Mouse (Mus musculus) MEL (cell line): ENCODE measurements around the gene Ube2u. TPM values are rescaled to one million over a fixed set of nuclear protein-coding genes. Genes with fewer than 3 reads are reported as not detected.

Experiments used
- DNase-seq: peaks from one replicate; pipeline ENCODE4 v3.0.0; 2011; ENCODE audit warnings: low read depth, low spot score
- H3K27ac ChIP-seq: 2 replicates; pipeline ENCODE4 v1.5.1; 2012; ENCODE audit warnings: low read depth, mild to moderate bottlenecking, control low read depth, low read length, moderate library complexity; ENCODE audit not compliant: control insufficient read depth
- H3K27me3 ChIP-seq, 2 experiments: fragments of 150-350 bp in 1 of 2; sonication (generic) in 1 of 2; 2 replicates each; pipeline ENCODE4 v1.6.1; 2012; ENCODE audit warnings: low read length in 2 of 2, mild to moderate bottlenecking in 2 of 2, improper control_type of control experiment in 1 of 2, moderate library complexity in 1 of 2; ENCODE audit not compliant: insufficient read depth in 2 of 2, control insufficient read depth in 1 of 2
- H3K36me3 ChIP-seq, 2 experiments: 2 replicates each; pipeline ENCODE4 v1.6.1; 2012 to 2014; ENCODE audit warnings: low read length in 2 of 2, improper control_type of control experiment in 1 of 2, inconsistent platforms in 1 of 2, mild to moderate bottlenecking in 1 of 2; ENCODE audit not compliant: insufficient read depth in 2 of 2, control insufficient read depth in 1 of 2
- H3K4me1 ChIP-seq, 2 experiments: fragments of 150-350 bp in 1 of 2; sonication (generic) in 1 of 2; 2 replicates each; pipeline ENCODE4 v1.6.1; 2012; ENCODE audit warnings: low read length in 2 of 2, improper control_type of control experiment in 1 of 2, mild to moderate bottlenecking in 1 of 2; ENCODE audit not compliant: insufficient read depth in 2 of 2, control insufficient read depth in 1 of 2
- H3K4me3 ChIP-seq, 2 experiments: fragments of 150-350 bp in 1 of 2; sonication (generic) in 1 of 2; 2 replicates each; pipeline ENCODE4 v1.5.1; 2012; ENCODE audit warnings: low read depth in 2 of 2, low read length in 2 of 2, mild to moderate bottlenecking in 2 of 2, moderate library complexity in 2 of 2, control low read depth in 1 of 2, improper control_type of control experiment in 1 of 2; ENCODE audit not compliant: control insufficient read depth in 1 of 2, insufficient read depth in 1 of 2
- H3K79me2 ChIP-seq: 2 replicates; pipeline ENCODE4 v1.6.1; 2012; ENCODE audit warnings: mild to moderate bottlenecking, low read length, moderate library complexity; ENCODE audit not compliant: control insufficient read depth, poor library complexity, insufficient read depth
- H3K9ac ChIP-seq: 2 replicates; pipeline ENCODE4 v1.6.1; 2012; ENCODE audit warnings: low read depth, mild to moderate bottlenecking, control low read depth, low read length, moderate library complexity; ENCODE audit not compliant: control insufficient read depth, poor library complexity, severe bottlenecking
- H3K9me3 ChIP-seq: fragments of 150-350 bp; sonication (generic); replicated peaks from 2 replicates; pipeline ENCODE4 v1.6.1; 2012; ENCODE audit warnings: mild to moderate bottlenecking, low read length, improper control_type of control experiment, moderate library complexity; ENCODE audit not compliant: insufficient read depth
- CHD2 ChIP-seq: IDR thresholded peaks from 2 replicates; pipeline ENCODE4 v1.6.1; 2011; ENCODE audit warnings: low read length, improper control_type of control experiment
- ELF1 ChIP-seq: IDR thresholded peaks from 2 replicates; pipeline ENCODE4 v1.6.1; 2014; ENCODE audit warnings: low read depth, mild to moderate bottlenecking, inconsistent platforms, low read length, improper control_type of control experiment, moderate library complexity
- EP300 ChIP-seq, 2 experiments: IDR thresholded peaks; 2 replicates each; pipeline ENCODE4 v1.6.1; 2011; ENCODE audit warnings: improper control_type of control experiment in 2 of 2, low read length in 2 of 2, low read depth in 1 of 2, mild to moderate bottlenecking in 1 of 2
- ETS1 ChIP-seq: IDR thresholded peaks from 2 replicates; pipeline ENCODE4 v1.6.1; 2012; ENCODE audit warnings: low read depth, mild to moderate bottlenecking, inconsistent platforms, low read length, improper control_type of control experiment, moderate library complexity
- GATA1 ChIP-seq: IDR thresholded peaks from 2 replicates; pipeline ENCODE4 v1.6.1; 2011; ENCODE audit warnings: low read depth, low read length, improper control_type of control experiment
- JUND ChIP-seq: IDR thresholded peaks from 2 replicates; pipeline ENCODE4 v1.6.1; 2011; ENCODE audit warnings: low read depth, mild to moderate bottlenecking, improper control_type of control experiment, low read length
- KAT2A ChIP-seq: conservative IDR thresholded peaks from 2 replicates; pipeline ENCODE4 v1.6.1; 2012; ENCODE audit warnings: low read depth, low read length, improper control_type of control experiment, inconsistent platforms
- MAX ChIP-seq: IDR thresholded peaks from 2 replicates; pipeline ENCODE4 v1.6.1; 2011; ENCODE audit warnings: low read length, improper control_type of control experiment
- MAZ ChIP-seq: IDR thresholded peaks from 2 replicates; pipeline ENCODE4 v1.6.1; 2012; ENCODE audit warnings: low read depth, mild to moderate bottlenecking, inconsistent platforms, low read length, improper control_type of control experiment
- MEF2A ChIP-seq: IDR thresholded peaks from 2 replicates; pipeline ENCODE4 v1.6.1; 2014; ENCODE audit warnings: low read depth, mild to moderate bottlenecking, inconsistent platforms, low read length, improper control_type of control experiment; ENCODE audit not compliant: poor library complexity, insufficient replicate concordance, severe bottlenecking; ENCODE audit errors: extremely low read depth
- MXI1 ChIP-seq: IDR thresholded peaks from 2 replicates; pipeline ENCODE4 v1.6.1; 2011; ENCODE audit warnings: mild to moderate bottlenecking, low read depth, low read length, improper control_type of control experiment
- NELFE ChIP-seq: IDR thresholded peaks from 2 replicates; pipeline ENCODE4 v1.6.1; 2011; ENCODE audit warnings: low read depth, low read length, improper control_type of control experiment
- POLR2AphosphoS2 ChIP-seq: IDR thresholded peaks from 2 replicates; pipeline ENCODE4 v1.6.1; 2011; ENCODE audit warnings: low read length, improper control_type of control experiment
- RCOR1 ChIP-seq: IDR thresholded peaks from 2 replicates; pipeline ENCODE4 v1.6.1; 2012; ENCODE audit warnings: low read depth, mild to moderate bottlenecking, inconsistent platforms, low read length, improper control_type of control experiment
- SIN3A ChIP-seq: IDR thresholded peaks from 2 replicates; pipeline ENCODE4 v1.6.1; 2012; ENCODE audit warnings: low read length, improper control_type of control experiment, inconsistent platforms
- SMC3 ChIP-seq: IDR thresholded peaks from 2 replicates; pipeline ENCODE4 v1.6.1; 2011; ENCODE audit warnings: low read depth, low read length, improper control_type of control experiment
- TAL1 ChIP-seq: IDR thresholded peaks from 2 replicates; pipeline ENCODE4 v1.6.1; 2012; ENCODE audit warnings: mild to moderate bottlenecking, inconsistent platforms, low read length, moderate library complexity, mixed read lengths
- UBTF ChIP-seq: IDR thresholded peaks from 2 replicates; pipeline ENCODE4 v1.6.1; 2012; ENCODE audit warnings: low read depth, mild to moderate bottlenecking, inconsistent platforms, low read length, improper control_type of control experiment, moderate library complexity, borderline replicate concordance; ENCODE audit not compliant: insufficient read depth
- ZC3H11A ChIP-seq: IDR thresholded peaks from 2 replicates; pipeline ENCODE4 v1.6.1; 2012; ENCODE audit warnings: low read depth, mild to moderate bottlenecking, inconsistent platforms, low read length, improper control_type of control experiment
- ZMIZ1 ChIP-seq: IDR thresholded peaks from 2 replicates; pipeline ENCODE4 v1.6.1; 2012; ENCODE audit warnings: low read depth, mild to moderate bottlenecking, inconsistent platforms, low read length, improper control_type of control experiment, moderate library complexity
- ZNF384 ChIP-seq: IDR thresholded peaks from 2 replicates; pipeline ENCODE4 v1.6.1; 2012; ENCODE audit warnings: low read depth, mild to moderate bottlenecking, inconsistent platforms, low read length, improper control_type of control experiment
- polyA plus RNA-seq, 2 experiments: library from polyadenylated mRNA; stranded (reverse) in 1 of 2; unstranded in 1 of 2; fragments of >175 nt in 1 of 2; fragments of >200 nt in 1 of 2; gene quantifications; 2 replicates each; pipeline versions ENCODE4 v1.2.1 to v1.2.4; 2012; ENCODE audit warnings: low replicate concordance in 2 of 2, low read depth in 1 of 2; ENCODE audit not compliant: insufficient read length in 2 of 2, insufficient read depth in 1 of 2, missing spikeins in 1 of 2
- total RNA-seq: library from RNA; depleted of rRNA; stranded (reverse); fragments of 300-350 nt; gene quantifications from 2 replicates; pipeline ENCODE4 v1.2.3, GENCODE M21; 2012

Gene Ube2u
- total and polyA plus RNA-seq, 3 experiments, result not detected

- Histone ChIP-seq H3K79me2 (no peaks in the 10 kb centered on the region), H3K9ac (no peak overlapping the region), H3K36me3 (no peaks in the 10 kb centered on the region), H3K9me3 (no peaks in the 10 kb centered on the region), H3K27me3 (no peaks in the 10 kb centered on the region), H3K4me3 (no peak overlapping the region), H3K4me1 (no peaks in the 10 kb centered on the region), H3K27ac (no peak overlapping the region)
- TF ChIP-seq KAT2A, result no peak
- TF ChIP-seq MXI1, result no peak
- TF ChIP-seq MAX, result no peak
- TF ChIP-seq ELF1, result no peak
- TF ChIP-seq UBTF, result no peak
- no peak for TF ChIP-seq TAL1
- TF ChIP-seq MAZ, result no peak
- TF ChIP-seq GATA1, result no peak
- no peak for TF ChIP-seq EP300 (IDR thresholded peaks at IDR 0.05; ENCODE audit: low read depth in 1 of 2, low read length in 2 of 2)
- no peak for TF ChIP-seq CHD2
- TF ChIP-seq ZNF384, result no peak
- TF ChIP-seq SIN3A, result no peak
- no peak for TF ChIP-seq RCOR1
- no peak for TF ChIP-seq POLR2AphosphoS2
- TF ChIP-seq JUND, result no peak
- TF ChIP-seq SMC3, result no peak
- no peak for TF ChIP-seq ZMIZ1
- no peak for DNase-seq
Observed at GRCm38 (mm10) chr4:100524741-100525140, 46.1 kb downstream of the Ube2u start.

- Histone ChIP-seq H3K27ac (no peak overlapping the region), H3K9me3 (no peaks in the 10 kb centered on the region), H3K9ac (no peak overlapping the region), H3K36me3 (no peaks in the 10 kb centered on the region), H3K27me3 (no peaks in the 10 kb centered on the region), H3K79me2 (no peaks in the 10 kb centered on the region), H3K4me1 (no peaks in the 10 kb centered on the region), H3K4me3 (no peak overlapping the region)
- no peak for DNase-seq
- TF ChIP-seq ZC3H11A (no peak), ZNF384 (no peak), MEF2A (no peak), ETS1 (no peak), GATA1 (no peak), NELFE (no peak), MAX (no peak)
Observed at GRCm38 (mm10) chr4:100526296-100526695, 47.6 kb downstream of the Ube2u start.
